Mouse (Mus musculus): Measurements from ENCODE around the gene Susd3.

Susd3 gene

DNA sequence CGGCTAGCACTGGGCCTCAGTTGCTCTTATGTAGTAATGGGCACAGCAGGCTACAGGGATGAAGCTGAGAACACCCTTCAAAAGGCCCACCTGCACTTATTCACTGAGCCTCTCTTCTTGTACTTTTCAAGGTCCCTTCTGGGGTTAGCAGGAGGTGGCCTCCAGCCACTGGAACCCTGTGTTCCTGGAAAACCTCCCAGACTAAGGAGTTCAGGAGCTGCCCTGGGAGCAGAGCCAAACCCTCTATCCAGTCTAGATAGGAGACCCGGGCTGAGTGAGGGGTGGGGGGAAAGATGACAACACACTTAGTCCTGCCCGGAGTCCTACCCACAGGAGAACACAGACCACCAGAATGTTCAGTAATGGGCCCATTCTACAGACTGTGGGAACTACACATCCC is 2.5 kb downstream of the Susd3 start:
- in situ Hi-C loops (cut with MboI): no loop called here

DNA sequence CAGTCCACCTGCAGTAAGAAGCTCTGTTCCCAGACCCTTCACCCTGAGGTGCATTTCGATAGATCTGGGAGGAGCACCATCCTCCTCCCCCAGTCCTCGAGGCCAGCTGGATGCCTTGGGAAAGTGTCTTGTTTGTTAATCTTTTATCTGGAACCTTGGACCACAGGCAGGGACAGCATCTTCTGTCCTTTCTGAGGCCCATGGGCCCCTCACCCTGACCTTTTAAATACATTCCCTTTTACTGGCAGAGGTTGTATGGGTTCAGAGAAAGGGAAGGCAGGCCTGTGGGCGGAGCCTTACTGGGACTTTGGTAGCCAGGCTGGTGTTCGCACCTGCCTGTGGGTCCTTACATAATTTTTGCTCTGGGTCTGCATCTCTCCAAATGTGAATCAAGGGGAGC is 3.3 kb downstream of the Susd3 start:
- in situ Hi-C loops (cut with MboI): no loop called here

DNA sequence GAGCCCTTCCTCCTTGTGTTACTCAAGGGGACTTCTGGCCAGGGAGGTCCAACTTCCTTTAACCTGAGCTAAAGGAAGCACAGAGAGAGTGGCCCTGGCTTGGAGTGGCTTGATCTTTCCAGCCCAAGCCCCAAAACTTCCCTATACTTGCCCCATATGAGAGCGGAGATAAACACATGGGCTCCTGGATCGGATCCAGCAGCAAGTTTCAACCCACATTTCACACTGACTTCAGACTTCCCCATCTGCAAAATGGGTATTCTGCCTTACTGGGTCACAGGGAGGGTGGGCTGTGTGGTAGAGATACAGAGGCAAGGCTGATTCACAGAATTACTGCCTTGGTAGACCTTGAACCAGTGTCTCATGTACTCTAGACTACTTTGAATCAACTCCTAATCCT is 5.0 kb downstream of the Susd3 start:
- in situ Hi-C loops (cut with MboI): no loop called here

DNA sequence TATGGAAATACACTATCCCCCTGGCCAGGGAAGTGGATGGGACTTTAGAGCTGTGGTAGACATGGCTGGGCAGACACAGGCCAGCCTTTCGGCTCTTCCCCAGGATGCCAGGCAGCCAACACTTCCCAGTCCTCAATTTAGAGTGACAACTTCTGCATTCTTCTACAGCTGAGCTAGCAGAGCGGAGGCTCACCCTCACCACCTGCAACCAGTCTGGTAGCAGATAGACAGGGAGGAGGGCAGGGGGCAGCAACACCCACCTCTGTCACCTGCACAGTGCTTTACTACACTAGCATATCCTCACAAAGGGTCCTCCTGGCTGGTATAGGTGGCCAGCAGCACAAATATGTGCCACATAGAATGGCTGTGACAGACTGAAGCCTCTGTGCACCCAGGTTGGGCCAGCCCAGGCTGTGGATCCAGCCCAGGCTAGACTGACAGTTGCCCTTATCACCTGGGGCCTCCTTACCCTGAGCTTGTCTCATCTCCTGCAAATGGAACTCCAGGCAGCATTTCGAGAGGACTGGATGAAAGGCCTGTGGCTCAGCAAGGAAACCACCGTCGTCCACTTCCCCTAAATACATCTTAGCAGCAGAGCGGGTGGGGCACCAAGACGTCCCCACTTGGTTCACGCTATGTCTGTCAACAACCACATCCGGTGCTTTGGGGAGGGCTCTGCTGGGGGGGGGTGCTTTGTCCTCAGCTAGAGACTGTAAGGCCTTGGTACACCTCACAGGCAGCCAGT is 6.0 kb downstream of the Susd3 start:
- in situ Hi-C loops (cut with MboI): no loop called here

DNA sequence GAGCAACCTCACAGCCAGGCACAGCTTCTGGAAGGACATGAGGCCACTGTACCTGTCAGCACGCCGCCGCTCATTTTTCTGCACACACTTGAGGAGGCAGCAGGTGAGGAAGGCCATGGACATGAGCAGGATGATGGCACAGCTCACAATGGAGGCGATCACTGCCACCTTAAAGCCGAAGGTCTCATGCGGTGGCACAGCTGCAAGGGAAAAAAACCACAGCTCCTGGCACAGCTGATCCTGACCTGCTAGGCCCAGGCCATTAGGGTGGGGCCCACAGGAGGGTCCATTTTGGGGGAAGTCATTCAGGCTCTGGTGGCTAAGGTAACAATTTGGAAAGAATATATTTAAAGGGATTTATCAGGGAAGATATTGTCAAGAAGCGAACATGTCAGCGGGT is 9.8 kb downstream of the Susd3 start:
- in situ Hi-C loops (cut with MboI): no loop called here

DNA sequence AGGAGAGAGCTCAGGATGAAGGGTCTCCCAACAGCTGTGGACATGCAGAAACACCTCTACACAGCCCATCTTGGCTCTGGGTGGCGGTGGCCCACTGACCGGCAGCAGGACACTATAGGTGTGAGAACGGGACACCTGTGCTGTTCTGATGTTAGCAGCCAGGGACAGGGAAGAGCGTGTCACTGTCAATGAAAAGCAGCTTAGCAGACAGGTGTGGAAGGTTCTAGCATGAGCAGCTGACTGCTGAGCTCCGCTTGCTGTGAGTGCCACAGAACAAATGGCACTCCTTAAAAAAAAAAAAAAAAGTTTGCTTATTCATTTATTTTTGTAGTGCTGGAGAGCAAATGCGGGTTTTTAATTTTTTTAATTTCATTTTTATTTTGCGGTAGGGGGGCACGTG is 10.9 kb downstream of the Susd3 start:
- in situ Hi-C loops (cut with MboI): no loop called here

DNA sequence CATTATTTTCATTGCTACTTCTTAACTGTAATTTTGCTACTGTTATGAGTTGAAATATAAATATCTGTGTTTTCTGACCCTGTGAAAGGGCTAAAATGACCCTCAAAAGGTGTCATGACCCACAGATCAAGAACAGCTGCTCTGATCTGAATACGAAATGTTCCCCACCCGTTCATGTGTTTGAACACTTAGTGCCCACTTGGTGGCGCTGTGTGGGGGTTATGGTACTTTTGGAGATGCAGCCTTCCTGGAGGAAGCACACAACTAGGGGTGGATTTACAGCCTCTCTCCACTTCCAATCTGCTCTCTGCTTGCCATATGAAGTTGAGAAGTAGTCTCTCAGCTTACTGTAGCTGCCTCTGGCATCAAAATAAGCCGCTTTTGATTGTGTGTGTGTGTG is 13.8 kb downstream of the Susd3 start:
- in situ Hi-C loops (cut with MboI): no loop called here

DNA sequence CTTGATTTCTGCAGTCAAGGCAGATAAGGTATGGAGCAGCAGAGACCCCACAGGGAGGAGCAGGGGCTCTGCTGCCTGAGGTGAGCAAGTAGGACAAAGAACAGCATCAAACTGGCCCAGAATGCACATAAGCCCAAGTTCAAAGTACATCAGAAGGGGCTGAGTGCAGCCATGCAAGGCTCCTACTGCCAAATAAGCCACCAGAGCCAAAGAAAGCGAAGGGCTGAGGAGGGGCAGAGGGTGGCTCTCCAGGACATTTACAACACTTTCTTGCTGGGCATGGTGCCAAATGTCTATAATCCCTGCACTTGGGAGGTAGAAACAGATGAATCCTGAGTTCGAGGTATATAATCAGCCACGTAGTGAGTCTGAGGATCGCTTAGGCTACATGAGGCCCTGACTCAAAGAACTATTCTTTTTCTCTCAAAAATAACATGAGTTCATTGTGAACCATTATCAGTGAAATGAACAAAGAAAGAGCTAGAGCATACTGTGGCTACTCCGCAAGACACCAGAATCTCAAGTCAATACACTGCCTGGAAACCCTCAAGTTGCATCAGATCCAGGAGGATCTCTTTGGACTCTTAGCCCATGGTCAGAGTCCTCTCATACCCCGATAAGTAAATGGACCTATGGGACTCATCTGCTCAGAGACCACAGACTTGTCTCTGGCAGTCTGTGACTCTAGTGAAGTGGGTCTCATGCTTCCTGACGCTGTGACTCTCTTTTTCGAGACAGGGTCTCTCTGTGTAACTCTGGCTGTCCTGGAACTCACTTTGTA is 14.5 kb downstream of the Susd3 start:
- in situ Hi-C loops (cut with MboI): no loop called here

DNA sequence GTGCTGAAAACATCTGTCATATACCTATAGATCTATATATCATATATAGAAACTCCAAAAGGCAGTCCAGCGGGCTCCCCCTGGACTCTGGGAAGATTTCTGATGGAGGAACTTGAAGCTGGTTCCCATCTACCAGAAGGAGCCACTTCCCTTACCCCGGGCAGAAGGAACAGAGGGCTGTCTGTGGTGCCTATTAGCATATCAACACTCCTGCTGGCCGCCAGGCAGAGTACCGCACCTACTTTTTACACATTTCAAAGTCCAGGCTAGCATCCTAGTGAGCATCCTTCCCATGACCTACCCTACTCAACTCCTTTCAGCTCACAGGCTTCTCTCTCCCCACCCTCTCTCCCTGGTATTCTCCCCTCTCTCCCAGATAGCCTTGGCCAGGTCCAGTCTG is 22.9 kb downstream of the Susd3 start:
- in situ Hi-C loops (cut with MboI): no loop called here

DNA sequence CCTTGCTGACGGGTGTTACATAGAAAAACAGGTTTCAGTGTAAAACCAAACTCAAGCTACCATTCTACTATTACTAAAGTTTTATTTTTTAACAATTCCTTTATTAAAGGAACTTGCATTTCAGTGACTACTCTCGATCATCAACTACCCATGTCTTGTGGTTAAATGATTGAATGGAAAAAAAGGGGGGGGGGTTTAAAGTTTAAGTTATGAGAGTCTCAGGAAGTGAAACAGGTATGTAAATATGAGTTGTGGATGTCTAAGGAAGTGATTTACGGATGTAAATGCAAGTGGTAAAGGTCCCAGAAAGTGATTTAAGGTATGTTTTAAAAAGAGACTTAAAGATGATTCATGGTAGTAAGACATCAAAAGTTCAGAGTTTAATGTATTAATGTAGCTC is 23.3 kb downstream of the Susd3 start:
- in situ Hi-C loops (cut with MboI): no loop called here

DNA sequence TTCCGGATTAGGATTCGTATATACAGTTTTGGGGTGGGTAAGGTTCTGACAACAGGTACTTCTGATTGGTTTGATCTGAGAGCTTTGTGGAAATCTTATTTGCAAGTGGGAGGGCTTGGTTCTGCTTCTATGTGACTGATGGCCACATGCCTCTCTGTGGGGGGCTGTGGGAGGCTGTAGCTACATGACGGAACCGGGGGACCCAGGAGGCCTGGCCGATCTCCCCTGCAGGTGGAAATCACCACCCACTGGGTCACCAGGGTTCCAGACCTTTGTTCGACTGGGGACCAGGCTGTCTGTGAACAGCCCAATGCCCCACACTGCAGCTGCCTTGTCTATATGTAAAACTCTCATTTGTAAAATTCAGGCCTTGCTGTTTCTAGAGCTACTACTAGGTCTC is 23.8 kb downstream of the Susd3 start:
- in situ Hi-C loops (cut with MboI): no loop called here

DNA sequence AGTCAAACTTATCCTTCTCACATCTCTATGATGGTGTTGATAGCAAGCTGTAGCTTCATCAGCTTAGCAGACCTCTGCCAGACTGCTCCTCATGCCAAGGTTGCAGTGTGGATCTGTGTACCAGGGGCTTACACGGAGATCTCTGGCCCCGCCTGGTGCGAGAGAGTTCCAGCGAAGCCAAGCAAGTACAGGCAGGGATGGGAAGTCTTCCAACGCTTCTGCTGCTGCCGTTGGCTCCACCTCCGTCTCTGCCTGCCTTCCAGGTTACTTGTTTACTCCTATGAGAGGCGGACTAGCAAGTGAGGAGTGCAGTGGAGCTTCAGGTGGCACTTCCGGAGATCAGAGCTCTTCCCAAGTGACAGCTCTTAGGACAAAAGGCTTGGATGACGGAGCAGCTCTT is 24.2 kb downstream of the Susd3 start:
- in situ Hi-C loops (cut with MboI): no loop called here

DNA sequence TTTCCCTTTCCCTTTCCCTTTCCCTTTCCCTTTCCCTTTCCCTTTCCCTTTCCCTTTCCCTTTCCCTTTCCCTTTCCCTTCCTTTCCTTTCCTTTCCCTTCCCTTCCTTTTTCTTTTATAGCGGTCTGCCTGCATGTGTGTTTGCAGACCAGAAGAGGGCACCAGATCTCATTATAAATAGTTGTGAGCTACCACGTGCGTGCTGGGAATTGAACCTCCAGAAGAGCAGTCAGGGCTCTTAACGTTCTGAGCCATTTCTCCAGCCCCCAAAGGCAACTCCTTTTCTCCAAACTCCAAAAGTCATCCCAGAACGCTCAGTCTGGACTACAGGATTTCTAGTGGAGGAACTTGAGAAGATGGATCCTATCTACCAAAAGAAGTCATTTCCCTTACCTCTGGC is 27.6 kb downstream of the Susd3 start:
- in situ Hi-C loops (cut with MboI): no loop called here

DNA sequence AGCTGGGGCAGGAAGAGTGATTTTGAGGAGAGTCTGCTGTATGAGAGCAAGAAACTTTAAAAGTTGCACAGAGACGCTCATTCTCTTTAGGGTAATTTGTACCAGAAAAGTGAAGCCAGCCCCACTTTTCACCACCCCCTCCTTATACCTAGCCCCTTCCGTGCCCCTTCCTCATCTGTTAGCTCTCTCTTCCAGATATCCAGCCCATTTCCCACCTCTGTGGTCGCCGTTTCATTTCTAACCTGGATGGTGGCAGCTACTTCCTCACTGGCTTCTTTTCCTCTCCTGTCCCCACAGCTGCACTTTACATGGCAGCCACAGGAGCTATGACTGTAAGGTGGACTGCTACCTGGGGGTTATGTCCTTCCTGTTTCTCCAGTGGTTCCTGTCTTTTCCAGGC is 29.1 kb downstream of the Susd3 start:
- in situ Hi-C loops (cut with MboI): no loop called here

DNA sequence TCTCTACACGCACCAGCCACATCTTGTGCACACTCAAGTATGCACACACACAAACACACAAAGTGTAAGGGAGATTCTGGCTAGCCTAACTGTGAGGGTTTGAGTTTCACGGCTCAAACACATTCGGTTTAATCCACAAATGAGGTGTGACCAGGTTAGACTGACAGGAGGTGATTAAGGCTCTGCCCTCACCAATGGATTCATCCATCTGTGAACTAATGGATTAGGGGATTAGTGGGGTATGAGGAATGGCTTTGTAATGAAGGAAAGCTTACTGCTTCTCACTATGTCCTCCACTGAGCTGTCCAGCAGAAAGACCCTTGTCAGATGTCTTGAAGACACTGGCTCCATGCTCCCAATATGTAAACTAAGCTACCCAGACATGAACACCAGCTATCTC is 29.9 kb downstream of the Susd3 start:
- in situ Hi-C loops (cut with MboI): no loop called here

DNA sequence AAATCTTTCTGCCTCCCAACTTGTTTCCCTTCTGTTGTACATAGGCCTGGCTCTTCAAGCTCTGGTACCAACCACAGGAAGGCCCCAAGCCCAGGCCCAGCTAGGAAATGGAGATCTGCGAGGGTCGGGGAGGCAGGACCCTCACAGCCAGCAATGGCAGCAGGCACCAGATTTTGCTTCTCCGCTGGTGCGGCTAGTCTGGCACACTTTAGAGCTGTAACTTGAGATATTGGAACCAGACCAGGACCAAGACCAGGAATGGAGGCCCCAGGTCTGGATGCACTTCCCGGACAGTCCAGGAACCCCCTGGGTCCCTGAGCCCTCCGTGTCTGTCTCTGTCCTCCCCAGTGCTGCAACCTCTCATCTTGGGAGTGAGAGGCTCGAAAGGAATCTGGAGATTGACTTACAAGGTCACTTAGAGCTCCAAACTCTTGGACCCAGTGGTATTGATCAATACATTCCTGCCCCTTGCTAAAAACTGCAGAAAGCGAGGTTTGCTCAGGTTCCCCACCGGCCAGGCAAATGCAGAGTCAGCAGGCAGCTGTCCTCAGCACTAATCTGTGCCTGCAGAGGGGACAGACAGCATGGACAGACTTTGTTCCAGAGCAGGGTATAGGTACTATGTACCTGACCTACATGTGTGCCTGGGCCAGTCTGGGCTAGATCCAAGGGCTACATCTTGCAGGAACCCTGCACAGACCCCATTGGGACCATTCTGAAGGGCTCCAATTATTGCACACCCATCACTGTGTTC is 31.5 kb downstream of the Susd3 start:
- in situ Hi-C loops (cut with MboI): no loop called here

DNA sequence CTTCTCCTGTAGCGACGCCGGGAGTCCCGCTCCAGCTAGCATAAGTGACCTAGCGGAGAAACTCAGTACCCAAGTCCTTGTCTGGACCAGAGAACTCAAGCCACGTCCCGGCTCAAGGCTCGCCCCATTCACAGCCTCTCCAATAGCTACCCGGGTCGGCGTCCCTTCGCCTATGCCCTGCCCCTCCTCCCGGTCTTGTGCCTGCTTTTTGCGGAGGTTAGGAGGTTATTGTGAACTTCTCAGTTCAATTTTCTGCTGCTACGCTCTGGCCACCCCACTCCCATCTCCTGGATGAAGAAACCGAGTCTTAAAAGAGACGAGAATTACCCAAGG is 32.3 kb downstream of the Susd3 start:
- in situ Hi-C loops (cut with MboI): no loop called here

DNA sequence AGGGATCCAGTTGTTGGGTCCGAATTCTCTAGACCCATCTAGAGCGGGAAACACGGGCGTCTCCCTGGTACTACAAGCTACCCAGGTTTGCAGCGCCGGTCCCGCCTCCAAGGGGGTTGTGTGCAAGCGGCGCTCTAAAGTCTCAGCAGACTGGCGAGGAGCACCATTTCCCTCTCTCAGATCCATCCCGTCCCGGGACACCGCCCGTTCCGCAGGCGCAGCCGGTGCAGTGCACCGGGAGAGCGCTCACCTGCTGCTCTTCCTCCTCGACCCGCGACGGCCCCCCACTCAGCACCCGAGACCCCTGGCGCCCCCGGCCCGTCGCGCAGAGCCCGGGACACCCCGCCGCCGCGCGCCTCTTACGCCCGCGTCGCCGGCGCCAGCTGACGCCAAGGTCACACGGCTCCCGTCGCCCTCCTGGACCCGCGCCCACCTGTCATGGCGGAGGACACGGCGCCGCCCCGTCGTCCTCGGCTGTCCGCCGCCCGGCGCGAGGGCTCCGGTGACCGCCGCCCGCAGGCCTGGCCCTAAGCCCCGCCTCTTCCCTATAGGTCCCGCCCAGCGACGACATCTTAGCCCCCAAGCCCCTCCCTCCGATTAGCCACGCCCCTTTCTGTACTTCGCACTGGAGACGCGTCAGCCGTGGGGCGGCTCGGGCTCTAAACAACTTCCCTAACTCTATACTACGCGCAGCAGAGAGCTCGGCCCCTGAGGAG is 32.8 kb downstream of the Susd3 start, which contains the start of gene Card19:
TSS of gene Card19 (minus strand) at position 534 of the 716 bp plus-strand sequence.
- in situ Hi-C loops (cut with MboI): no loop called here

DNA sequence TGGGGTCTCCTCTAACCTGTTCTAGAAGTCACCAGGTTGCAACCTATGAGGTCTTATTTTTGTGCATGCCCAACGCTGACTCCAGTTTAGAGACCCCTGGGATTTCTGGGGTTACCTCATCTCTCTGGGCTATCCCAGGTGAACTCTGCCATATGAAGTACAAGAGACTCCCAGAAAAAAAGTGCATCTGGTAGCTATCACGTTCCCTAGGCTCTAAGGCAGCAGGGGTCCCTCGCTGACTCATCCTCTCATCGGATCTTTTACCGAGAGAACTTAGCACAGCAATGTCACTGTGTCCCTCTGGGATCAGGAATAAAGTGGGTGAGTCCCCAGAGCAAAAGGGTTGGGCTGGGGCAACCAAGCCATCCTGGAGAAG is 33.4 kb downstream of the Susd3 start:
- in situ Hi-C loops (cut with MboI): no loop called here

DNA sequence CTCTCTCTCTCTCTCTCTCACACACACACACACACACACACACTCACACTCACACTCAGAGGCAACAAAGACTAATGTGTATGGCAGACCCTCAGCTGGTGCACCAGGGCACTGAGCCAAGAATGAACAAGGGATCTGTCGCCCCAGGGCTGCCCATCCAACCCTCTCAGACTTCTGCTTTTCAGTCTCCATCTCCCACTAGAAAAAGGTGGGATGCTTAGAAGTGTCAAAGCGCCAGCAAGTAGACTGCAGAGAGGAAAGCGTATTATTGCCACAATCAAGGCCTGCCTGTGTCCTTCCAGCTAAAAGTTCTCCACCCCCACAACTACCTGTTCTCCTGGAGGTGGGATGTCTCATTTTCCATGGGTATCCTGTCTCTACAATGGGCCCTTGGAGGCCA is 34.1 kb downstream of the Susd3 start:
- in situ Hi-C loops (cut with MboI): no loop called here

DNA sequence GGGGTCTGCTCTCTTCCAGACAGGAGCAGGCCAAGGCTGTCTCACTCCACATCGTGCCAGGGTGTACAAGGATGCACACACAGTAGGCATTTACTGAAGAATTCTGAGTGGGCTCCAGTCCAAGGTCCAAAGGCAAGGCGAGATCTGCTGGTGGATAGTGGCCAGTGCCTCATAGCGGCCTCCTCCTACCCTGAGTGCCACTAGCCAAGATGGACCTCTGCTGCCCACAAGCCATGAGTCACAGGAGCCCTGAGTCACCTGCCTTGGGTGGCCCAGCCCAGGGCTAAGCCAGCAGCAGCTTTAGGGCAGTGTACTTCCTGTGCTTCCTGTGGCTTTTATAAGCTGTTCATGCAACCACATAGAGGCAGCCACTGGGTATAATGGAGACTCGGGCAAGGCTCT is 35.0 kb downstream of the Susd3 start:
- in situ Hi-C loops (cut with MboI): no loop called here

DNA sequence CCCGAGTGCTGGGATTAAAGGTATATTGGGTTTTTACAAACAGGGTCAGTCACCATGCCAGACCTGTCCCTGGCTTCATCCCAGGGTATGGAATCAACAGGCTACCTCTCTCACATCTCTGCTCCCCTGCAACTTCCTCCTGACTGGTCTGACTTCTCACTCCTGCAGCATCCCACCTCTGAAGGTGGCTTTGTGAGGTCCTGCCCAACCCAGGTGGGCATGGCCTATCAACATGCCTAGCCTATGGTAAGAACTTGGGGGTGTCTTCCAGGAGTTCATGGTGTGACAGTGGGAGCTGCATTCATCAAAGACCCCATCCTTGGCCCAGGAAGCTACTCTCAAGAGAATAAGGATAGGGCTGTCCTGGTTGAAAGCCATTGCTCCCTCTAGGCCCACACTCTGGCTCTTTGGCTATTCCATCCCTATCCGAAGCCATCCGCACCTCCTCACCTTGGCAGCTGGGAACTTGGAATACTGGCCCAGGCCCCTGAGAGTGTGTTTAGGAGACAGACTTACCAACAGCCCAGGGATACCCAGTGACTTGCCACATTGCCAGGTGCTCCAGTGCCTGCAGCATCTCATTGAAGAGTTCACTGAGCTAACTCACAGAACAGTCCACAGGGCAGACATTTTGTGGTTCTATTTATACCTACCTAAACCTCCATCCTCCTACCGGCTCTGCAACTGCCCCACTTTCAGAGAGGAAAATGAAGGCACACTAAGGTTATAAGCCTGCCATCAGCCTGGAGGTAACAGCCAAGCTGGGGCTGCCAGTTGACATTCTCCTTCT is 35.6 kb downstream of the Susd3 start:
- in situ Hi-C loops (cut with MboI): no loop called here

All from mature B cell (primary cell).